Mouse (Mus musculus): ENCODE measurements at regions not wholly inside any gene's neighbourhood (a gene's known extent, or its start where the extent isn't known, plus 50 kb on each side); places are given as distances from the start of the nearest gene placed in this dataset.
A peak's percentile ranks its signal among the peaks of the same experiment; 100 is the strongest.

DNA sequence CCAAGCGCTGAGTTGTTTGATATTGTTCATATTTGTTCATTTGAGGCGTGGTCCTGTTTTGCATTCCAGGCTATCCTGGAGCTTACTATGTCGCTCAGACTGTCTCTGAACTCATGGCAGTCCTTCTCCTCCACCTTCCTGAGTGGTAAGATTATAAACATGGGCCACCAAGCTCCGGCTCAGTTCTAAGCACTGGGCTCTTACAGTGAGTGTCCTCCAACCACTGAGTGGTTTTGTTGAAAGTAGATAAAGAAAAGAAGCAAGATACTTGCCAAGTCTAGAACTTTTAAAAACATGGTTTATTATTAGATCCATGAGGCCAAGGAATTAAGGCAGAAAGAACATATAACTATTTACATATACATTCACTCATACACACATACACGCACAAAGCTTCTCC, 448.7 kb upstream of the Mki67 start:
- no peak for DNase-seq (ENCODE audit: low read depth, low spot score)

DNA sequence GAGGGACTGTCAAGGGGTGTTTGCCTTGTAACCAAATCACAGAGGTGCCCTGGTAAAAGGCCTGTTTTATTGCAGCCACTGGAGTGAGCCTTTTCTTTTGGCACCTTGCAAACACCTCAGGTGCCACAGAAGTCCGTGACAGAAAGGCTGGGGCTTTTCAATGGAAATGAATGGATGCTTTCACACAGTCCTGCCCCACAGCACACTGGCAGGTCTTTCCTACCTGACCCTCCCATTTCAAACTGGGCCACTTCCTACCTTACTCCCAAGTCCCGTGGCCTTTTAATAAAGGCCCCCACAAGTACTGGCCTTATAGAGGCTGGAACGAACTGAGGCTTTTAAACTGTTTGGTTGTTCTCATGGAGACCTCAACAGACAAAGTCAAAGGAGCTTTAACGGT, 453.1 kb upstream of the Mki67 start:
- no peak for DNase-seq (ENCODE audit: low read depth, low spot score)

DNA sequence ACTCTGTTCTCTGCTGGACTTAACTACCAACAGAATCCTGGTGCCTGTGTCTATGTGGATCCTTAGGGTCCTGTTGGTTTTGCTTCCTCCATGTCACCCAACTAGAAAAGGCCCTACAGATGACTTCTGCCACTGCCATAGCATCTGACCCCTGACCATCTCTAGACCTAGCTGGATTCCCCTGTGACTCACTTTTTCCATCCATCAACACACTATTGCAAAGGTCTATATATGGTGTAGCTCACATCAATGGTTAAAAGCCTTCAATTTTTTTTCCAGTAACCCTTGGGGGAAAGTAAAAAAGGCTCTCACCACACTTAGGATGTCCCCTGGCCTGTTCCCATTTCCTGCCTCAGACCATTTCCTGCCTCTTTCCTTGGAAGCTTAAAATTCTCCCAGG, 460.2 kb upstream of the Mki67 start:
- DNase-seq (ENCODE audit: low read depth, low spot score): no peak

DNA sequence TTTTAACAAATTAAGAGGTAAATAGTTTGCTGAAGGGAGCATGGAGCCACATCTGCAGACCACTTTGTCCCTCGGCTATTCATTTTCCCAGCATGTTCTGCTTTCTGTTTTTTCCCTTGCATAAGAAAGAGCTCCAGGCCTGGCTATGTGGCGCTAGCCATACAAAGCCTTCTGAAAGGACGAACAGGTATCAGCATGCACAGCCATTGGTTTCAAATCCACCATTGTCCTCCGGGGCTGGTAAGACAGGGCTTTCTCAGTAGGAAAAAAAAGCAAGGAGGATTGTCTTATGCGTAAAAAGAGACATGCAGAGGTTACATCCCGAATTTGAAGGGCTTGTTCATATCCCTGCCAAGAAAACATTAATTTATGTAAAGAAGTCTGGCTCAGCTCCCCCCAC, 464.8 kb upstream of the Mki67 start:
- peak; percentile 43 for DNase-seq (ENCODE audit: low read depth, low spot score)

DNA sequence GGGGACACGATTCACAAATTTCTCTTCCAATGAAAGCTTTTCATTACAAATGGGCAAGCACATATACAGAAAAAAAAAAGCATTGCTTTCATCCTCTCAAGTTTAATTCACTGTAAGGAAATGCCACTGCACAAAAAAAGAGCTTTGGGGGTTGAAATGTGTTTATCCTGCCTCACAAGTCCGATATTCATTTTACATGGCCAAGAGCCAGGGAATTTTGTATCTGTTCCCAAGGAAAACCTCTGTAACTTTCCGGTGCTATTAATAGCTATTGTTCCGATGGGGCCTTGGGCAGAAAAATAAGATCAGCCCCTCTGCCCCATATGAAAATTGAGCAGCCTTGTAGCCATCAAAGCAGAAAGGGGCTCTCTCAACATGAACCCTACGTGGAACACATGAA, 465.9 kb upstream of the Mki67 start:
- no peak for DNase-seq (ENCODE audit: low read depth, low spot score)

DNA sequence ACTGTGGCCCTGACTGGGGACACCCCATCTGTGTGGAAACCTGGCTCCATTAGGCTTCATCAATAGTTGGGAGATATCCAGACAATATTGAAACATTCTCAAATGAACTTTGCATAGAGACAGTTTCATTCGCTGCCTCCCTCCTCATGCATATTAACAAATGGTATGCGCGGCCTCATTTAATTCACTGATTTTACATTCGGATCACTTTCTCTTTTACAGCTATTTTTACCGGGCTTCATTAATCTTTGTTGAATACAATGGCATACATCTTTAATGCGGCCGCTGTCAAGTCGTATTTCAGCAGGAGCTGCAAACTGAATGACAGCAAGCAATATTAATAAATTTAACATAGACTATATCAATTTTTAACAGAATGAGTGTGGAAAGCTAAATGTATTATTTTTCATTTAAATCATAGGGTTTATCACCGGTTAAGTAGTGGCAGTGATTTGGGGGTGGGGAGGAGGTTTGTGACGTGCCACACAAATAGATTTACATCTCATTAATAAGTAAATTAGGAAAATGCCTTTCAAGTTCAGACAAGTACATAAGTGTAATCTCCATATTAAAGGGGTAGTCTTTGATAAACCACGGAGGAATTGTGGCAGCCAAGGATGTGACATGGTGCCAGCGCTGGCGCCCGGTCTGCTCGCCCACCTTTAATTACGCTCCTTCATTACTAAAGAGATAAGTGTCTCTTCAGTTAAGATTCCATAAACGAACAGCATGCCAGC, 480.4 kb upstream of the Mki67 start:
- no peak for DNase-seq (ENCODE audit: low read depth, low spot score)

DNA sequence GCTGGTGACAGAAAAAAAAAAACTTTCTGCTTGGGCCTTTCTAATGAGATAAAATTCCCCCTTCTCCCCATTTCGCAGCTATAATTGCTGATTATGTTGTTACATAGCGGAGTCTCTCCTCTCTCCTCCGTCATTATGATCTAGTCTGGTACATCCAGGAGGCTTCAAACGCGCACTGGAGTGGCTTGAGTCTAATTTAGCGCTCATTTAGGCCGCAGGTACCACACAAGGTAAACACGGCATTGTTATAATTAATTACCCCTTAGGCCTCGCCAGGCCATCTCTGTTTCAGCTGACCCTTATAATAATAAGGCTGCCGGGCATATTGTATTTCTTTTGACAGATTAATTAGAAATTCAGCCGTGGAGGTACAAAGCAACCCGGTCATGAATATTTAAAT, 492.7 kb upstream of the Mki67 start:
- no peak for DNase-seq (ENCODE audit: low read depth, low spot score)

DNA sequence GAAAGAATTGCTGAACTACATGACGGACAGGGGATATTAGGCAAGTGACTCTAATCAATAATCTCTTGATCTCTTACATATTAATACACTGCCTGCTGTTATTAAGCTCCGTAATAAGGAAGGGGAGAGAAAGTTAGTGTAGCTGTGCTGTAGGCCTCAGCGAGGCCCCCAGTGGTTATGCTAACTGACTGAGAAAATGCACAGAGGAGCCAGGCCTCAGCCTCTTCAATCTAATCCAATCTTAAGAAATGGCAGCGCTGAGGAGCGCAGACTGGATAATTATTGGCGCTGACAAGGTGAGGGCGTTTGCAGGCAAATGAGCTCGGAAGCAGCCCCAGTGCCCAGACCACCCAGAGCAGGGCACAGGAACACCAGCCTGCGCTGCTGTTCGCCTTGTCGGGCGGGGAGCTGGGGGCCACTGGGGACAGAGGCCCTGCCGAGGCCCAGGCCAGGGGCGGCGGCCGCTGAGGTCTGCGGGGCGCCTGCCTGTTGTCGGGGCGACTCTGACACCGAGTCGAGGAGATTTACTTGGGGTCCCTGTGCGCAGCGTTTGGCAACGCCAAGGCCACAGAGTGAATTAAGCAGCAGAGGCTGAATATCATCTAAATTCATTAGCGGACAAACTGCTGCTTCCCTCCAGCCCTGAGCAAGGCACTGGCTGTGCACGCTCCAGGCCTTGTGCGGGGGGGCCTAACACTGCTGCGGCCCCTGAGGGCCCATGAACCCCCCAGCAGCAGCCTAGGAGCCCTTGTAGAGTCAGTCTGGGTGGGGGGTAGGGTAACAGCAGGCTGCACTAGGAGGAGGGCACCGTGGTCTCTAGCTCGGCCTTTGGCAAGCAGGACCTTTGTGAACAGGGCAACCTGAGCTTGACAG, 493.4 kb upstream of the Mki67 start:
- peak; percentile 31 for DNase-seq (ENCODE audit: low read depth, low spot score)

DNA sequence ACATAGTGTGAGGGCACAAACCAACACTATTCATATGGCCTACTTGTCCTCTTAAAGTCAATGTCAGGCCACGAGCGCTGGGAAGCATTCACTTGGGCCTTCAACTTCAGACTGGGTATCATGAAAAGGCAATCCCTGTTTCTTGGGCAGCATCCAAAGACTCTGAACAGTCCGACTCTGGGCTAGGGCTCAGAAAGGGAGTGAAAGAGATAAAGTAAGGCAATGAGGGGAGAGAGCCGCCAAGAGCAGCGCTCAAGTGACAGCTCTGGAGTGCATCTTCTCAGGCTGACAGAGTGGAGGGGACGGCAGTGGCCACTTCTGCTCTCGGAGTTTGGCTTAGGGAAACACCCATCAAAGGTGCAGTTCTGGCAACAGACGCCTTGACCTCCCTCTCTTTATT, 496.3 kb upstream of the Mki67 start:
- DNase-seq (ENCODE audit: low read depth, low spot score): no peak

DNA sequence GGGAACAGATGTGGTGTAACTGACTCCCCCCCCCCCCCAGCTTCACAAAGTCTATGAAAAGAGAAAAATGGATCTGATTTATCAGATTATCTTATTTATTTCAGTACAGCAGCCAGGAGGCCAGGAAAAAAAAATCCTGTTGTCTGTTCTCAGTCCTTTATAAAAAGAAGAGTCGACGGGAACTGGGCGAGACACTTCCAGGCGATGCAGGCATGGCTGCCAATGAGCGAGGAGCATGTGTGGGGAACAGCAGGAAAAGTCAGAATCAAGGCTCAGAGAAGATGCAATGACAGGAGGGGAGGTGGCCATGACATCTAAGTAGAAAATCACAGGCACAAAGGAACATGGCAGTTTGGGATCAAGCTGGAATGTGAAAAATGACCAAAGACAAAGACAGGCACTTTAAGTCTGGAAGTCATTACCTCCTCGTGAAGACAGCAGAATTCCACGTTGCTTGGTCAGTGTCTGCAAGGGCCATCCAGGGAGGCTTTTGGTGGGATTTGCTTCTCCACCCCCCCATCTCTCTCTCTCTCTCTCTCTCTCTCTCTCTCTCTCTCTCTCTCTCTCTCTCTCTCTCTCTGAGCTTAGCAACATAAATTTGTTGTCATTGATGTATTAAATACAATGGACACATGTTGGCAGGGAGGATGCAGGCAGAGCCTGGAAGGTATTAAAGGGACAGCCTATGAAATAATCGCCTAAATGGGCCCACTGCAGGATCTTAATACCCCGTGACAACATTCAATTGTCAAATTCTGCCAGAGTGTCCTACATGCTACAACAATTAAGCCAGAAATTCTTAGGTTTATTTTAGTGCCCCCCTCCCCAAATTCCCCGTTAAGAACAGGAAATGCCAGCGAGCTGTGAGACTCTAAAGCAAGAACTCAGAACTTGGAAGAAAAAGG, 497.1 kb upstream of the Mki67 start:
- DNase-seq (ENCODE audit: low read depth, low spot score): no peak

DNA sequence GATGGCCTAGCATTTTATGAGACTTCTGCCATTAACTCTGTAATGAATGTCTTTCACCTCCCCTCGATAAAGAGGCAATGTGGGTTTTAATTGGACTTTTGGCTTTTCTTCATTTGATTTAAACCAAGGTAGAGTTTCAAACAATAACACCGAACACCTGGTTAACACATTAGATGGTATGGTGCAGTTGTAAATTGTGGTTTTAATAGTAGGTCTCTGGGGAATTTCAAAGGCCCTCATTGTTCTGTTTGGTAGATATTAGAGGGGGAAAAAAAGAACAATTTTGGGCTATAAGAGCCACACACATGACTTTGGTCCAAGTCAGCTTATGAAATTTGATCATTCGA, 497.8 kb upstream of the Mki67 start:
- no peak for DNase-seq (ENCODE audit: low read depth, low spot score)

DNA sequence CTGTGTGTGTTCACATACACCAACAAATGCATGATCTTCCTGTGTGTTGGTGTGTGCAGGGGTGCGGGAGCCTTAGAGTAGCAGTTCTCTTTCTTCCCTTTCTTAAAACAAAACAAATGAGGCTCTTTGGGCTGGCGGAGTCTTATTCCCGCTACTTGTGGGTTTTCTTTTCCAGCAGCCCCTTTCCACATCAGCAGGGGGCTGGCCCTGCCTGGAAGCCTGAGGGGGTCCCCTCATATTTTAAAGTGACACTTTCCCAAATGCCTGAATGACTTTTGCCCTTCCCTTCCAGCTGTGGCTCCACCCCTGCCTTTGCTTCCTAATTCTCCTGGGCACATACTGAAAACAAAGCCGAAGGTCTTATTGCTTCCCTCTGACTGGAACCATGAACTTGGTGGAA, 498.3 kb upstream of the Mki67 start:
- DNase-seq (ENCODE audit: low read depth, low spot score): no peak

DNA sequence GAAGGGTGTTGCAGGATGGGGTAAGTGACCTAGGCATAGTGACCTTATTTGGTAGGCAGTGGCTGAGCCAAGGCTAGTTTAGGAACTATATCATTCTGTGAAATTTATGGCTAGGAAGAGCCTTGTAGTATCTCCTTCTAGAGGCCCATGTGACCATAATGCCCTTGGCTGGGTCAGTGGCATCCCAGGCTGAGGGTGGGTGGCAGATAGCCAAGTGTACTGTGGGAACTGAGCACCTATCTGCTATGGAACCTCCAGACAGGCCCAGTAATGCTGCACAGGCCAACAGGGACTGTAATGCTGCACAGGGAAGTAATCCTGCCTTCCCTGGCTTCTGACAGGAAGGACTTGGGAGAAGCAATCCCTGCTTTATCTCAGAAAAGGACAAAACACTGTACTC, 500.6 kb upstream of the Mki67 start:
- DNase-seq (ENCODE audit: low read depth, low spot score): no peak

DNA sequence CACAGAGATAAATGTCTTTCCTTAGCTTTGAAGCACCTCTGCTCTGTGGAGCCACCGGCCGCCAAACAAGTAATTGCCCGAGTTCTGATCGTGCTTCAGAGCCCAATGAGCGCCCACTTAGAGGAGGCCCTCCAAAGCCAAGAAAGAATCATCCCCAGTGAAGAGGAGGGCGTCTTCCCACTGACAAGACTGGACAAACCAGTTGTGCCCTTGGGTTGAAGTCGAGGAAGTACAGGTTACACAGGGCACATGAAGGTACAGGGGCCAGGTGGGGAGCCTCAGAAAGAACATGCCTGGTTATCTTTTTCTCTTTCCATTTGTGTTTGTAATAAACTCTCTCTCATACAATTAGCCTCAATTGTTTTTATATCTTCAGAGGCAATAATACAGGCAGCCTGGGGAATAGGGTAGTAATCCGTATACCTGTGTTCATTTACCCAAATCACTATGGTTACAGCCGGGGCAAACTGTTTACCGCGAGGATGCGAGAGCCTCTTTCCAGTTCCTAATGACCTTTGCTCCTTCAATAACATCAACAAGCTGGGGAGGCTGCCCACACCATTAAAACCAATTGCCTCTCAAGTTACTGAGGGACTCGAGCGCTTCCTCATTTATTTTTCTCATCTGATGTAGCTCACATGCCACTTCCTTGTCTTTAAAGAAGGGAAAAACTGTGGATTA, 503.5 kb upstream of the Mki67 start:
- DNase-seq (ENCODE audit: low read depth, low spot score): no peak

DNA sequence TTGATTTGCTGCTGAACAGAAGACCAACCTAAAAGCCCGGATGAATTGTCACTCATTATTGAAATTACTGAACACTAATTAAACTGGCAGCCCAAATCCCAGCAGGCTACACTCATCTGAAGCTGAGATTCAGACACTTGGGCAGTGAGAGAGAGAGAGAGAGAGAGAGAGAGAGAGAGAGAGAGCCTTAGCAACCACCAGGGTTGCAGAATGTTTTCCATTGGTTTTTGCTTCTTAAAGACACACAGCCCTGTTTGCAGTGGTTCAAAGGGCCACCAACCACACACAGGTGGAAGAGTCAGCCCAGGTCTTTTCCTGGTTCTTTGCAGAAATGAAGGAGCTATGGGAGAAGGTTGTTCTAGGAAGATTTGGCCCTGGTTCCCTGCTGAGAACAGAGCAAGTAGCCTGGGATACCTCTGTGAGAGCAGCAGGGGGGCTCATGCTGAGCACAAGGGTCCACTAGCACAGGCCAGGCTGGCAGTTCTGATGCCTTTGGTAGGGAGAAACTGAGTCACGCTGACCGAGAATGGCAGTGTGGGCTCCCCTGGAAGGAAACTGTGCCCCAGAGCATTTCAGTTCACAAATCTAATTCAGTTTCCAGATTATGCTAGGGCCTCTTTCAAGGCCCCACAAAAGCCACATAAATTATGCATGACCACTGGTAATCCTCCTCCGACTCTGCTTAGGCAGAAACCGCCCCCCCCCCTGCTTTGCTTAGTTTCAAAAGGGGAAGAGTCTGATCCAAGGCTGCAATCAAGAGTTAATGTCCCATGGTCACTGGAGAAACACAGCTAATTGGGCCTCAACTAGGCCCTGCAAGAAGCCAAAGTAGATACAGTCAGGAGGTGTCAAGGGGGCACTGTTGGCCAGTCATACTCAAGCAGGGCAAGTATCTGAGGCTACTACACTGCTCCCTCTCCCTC, 504.3 kb upstream of the Mki67 start:
- peak; percentile 56 for DNase-seq (ENCODE audit: low read depth, low spot score)

DNA sequence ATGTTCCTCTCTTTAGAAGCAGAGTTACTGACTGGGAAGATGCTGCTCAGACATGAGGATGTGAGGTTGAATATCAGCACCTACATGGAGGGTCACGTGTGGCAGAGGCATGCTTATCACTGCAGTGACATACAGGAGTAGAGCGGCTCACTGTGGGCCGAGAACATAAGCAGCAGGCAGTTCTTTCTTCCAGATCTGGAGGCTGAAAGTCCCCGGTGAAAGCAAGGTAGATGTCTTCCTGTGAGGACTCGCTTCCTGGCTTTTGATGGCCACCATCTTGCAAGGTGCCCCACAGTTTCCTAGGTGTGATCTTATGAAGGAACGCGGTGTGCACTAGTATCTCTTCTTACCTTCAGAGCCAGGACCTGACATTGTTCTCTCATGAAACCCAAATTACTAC, 505.5 kb upstream of the Mki67 start:
- DNase-seq (ENCODE audit: low read depth, low spot score): no peak

DNA sequence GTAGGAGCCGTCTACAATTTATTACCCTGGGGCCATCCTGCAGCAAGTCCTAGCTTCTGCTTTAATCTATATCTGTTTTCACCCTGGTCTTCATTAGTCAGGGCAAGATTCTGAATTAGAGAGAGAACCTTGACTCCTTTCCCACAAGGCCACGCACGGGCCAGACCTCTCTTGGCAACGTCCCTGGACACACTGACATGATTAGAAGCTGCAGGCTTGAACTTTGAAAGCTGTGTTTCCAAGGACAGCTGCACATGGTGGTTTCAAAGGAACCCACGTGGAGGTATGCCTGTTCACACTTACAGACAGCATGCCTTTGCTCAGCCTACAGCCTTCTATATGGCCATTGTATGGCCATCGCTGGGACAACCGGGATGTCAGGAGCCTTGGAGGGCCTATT, 509.9 kb upstream of the Mki67 start:
- no peak for DNase-seq (ENCODE audit: low read depth, low spot score)

DNA sequence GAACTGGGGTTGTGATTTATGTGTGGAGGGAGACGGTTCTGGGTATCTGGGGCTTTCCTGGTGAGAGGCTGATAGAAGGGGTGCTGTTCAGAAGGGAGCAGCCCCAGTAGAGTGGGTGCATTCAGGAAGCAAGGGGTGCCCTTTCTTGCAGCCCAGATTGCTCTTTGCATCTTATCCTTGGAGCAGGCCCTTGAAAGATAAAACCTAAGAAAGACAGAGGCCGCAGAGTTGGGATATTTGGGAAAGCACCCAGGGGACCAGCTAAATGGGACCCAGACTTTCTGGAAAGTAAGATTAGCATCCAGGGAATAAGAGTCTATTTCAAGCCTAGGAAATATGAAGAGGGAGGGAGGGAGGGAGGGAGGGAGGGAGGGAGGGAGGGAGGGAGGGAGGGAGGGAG, 512.2 kb upstream of the Mki67 start:
- no peak for DNase-seq (ENCODE audit: low read depth, low spot score)

DNA sequence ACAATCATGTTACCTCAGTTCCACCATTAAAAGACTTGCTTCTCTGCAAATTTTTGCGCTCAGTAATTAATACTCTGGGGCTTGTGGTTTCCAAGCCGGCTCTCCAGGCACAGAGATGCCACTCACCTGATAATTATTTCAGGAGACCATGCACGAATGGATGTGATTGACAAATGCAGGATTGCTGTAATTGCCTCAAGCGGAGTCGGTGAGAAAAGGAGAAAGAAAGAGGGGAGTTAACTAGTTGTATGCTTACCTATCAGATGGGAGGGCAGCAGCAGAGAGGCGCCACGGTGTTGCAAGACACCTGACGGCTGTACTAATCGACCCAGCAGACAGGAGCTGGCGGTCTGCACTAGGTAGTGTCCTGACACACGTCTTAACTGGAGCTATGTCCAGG, 513.4 kb upstream of the Mki67 start:
- no peak for DNase-seq (ENCODE audit: low read depth, low spot score)

DNA sequence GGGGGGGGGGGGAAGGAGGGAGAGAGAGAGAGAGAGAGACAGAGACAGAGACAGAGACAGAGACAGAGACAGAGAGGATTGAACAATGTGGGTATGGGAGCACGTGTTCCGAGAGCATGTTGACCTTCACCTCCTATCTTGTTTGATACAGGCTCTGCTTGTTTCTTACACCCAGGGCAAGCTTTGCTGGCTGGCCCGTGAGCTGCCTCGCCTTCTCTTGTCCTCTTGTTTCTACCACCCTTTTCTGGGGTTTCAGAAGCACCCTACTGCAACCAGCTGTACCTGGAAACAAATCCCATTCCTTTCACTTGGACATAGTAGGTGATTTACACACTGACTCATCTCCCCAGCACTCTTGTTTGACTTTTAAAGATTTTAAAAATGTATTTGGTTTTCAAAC, 516.0 kb upstream of the Mki67 start:
- no peak for DNase-seq (ENCODE audit: low read depth, low spot score)

DNA sequence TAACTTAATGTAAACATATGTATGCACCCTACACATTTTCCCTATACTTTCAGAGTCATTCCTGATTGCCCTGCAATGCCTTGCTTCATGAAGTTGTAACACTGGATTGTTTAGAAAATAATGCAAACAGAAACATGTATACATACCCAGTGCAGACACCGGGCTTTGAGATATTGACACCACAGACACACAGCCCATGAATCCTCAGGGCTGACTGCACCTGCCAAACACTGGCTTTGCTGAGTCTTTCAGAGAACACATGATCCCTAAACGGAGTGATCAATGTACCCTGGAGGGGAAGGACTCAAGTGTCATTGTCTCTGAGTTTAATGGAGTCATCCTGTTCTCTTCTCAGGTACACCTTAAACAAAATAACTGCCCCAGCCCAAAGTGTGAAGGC, 519.4 kb upstream of the Mki67 start:
- no peak for DNase-seq (ENCODE audit: low read depth, low spot score)
